Mouse (Mus musculus): Measurements from ENCODE around the gene Polr2l. TPM values are rescaled to one million over a fixed set of nuclear protein-coding genes. Genes with fewer than 3 reads are reported as not detected.

The Polr2l gene
- polyA plus RNA-seq, 1 experiment = 21.1 TPM

DNA sequence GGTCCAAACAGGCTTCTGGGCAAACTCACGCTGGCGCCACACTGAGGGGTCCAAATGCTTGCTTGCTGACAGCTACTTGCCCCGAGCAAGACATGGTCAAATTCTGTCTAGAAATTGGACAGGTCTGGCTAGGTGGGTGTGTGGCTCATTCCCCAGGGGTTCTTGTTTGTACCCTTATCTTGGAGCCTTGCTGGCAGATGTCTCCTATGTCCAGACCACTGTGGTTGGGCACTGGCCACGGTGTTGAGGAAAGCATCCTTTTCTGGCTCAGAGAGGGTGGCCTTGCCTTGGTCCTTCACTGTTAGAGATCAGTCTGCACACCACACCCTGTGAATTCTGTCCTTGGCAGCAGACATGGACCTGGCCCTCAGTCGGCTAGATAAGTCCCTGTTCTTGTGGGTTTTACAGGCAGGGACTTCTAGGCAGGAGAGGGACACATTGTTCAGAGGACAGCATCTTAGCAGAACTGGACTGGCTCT is 3.4 kb upstream of the Polr2l start:
- Histone ChIP-seq H3K27ac (ENCODE audit: control insufficient read depth, insufficient read depth, low read depth, low read length) (peak overlapping the region; percentile 86), H3K4me3 (ENCODE audit: control insufficient read depth, low read depth, low read length) (no peak overlapping the region), H3K36me3 (ENCODE audit: control insufficient read depth, insufficient read depth, low read length) (no peaks in the 10 kb centered on the region), H3K27me3 (ENCODE audit: control insufficient read depth, insufficient read depth, low read length) (no peaks in the 10 kb centered on the region), H3K4me1 (ENCODE audit: control insufficient read depth, insufficient read depth, low read length) (peaks cover 39% of the 10 kb centered on the region)
- TF ChIP-seq POLR2A (IDR thresholded peaks at IDR 0.05; ENCODE audit: control insufficient read depth, low read depth, low read length) (no peak), CTCF (IDR thresholded peaks at IDR 0.05; ENCODE audit: control insufficient read depth, insufficient read depth, insufficient replicate concordance, low read depth, low read length) (no peak)

DNA sequence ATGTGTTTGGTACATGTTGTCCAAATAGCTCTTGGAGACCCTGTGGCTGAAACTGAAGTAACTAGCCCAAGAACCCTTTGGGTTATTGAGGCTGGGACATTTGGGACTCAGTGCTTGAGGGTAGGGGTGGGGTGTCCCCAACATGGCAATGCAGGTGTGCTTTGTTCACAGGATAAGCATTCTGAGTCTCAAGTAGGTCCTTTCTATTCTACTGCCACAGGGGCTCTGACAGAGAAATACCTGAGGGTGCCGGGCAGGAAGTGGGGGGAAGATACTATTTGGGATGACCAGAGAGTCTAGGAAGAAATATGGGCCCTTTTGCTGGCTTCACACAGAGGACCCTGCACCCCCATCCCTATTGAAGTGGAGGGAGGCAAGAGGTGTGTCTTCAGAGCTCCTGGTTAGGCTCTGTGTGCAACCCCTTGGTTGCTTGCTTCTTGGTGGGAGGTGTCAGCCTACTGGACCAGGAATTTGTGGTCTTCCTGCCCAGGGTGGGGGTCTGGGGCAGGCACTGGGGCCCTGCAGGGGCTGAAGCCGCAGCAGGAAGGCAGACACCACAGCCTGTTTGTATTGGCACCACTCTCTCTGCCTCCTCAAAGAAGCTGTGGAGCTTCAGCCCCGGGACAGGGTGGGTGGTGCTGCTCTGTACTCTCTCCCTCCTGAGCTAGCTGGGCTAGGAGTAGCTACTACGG is 2.8 kb upstream of the Polr2l start:
- Histone ChIP-seq H3K4me1 (ENCODE audit: control insufficient read depth, insufficient read depth, low read length) (peaks cover 37% of the 10 kb centered on the region), H3K27ac (ENCODE audit: control insufficient read depth, insufficient read depth, low read depth, low read length) (peak overlapping the region; percentile 86), H3K36me3 (ENCODE audit: control insufficient read depth, insufficient read depth, low read length) (no peaks in the 10 kb centered on the region), H3K27me3 (ENCODE audit: control insufficient read depth, insufficient read depth, low read length) (no peaks in the 10 kb centered on the region), H3K4me3 (ENCODE audit: control insufficient read depth, low read depth, low read length) (no peak overlapping the region)
- TF ChIP-seq POLR2A (IDR thresholded peaks at IDR 0.05; ENCODE audit: control insufficient read depth, low read depth, low read length) (no peak), CTCF (IDR thresholded peaks at IDR 0.05; ENCODE audit: control insufficient read depth, insufficient read depth, insufficient replicate concordance, low read depth, low read length) (no peak)

DNA sequence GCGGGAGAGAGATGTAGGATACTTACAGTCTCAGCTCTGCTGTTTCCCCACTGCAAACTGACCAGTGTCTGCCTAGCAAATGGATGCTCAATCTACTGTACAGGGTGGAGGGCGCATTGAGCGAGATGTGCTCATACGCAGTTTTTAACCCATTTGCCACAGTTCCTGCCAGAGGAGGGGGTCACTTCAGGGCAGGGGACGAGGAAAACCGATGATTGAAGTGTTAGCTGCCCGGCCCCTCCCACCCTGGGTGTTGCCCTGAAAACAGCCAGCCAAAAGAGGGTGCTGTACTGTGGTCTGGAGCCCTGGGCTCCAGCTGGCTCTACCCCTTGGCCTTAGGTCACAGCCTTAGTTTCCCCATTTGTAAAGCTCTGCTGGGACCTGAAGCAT is 2.0 kb upstream of the Polr2l start:
- TF ChIP-seq POLR2A (IDR thresholded peaks at IDR 0.05; ENCODE audit: control insufficient read depth, low read depth, low read length) (no peak), CTCF (IDR thresholded peaks at IDR 0.05; ENCODE audit: control insufficient read depth, insufficient read depth, insufficient replicate concordance, low read depth, low read length) (no peak)
- Histone ChIP-seq H3K27ac (ENCODE audit: control insufficient read depth, insufficient read depth, low read depth, low read length) (peak overlapping the region; percentile 86), H3K4me1 (ENCODE audit: control insufficient read depth, insufficient read depth, low read length) (peaks cover 30% of the 10 kb centered on the region), H3K36me3 (ENCODE audit: control insufficient read depth, insufficient read depth, low read length) (no peaks in the 10 kb centered on the region), H3K27me3 (ENCODE audit: control insufficient read depth, insufficient read depth, low read length) (no peaks in the 10 kb centered on the region), H3K4me3 (ENCODE audit: control insufficient read depth, low read depth, low read length) (peak overlapping the region; percentile 92)

DNA sequence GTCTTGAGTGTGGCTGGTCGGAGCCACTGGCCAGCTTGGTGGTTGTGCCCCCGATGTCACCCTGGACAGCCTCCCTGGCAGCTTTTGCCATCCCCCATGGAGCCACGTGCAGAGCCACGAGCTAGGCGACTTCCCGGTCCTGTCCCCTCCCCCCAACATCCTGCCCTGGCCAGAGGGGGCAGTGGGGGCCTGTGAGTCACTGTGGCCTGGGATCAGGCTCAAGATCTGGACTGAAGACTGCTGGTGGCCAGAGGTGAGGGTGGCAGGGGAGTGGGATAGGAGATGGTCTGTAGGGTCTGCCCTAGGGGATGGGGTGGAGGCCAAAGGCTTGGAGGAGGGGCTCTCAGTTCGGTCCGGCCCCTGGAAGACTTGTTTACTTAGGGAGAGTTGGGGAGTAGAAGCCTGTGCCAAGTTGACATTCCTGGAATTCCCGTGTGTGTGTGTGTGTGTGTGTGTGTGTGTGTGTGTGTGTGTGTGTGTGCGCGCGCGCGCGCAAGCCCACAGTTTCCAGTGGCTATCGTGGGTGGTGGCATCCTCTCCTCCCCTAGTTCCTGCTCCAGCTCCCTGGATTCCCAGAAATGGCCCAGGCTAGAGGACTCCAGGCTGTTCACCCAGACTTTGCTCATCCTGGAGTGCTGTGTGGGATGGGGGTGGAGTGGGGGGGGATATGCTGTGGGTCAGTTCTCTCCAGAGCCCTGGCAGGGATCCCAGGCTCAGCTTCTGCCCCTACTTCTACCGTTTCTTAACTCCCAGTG is 1.5 kb upstream of the Polr2l start:
- Histone ChIP-seq H3K36me3 (ENCODE audit: control insufficient read depth, insufficient read depth, low read length) (no peaks in the 10 kb centered on the region), H3K4me1 (ENCODE audit: control insufficient read depth, insufficient read depth, low read length) (peaks cover 26% of the 10 kb centered on the region), H3K27me3 (ENCODE audit: control insufficient read depth, insufficient read depth, low read length) (no peaks in the 10 kb centered on the region), H3K4me3 (ENCODE audit: control insufficient read depth, low read depth, low read length) (peak overlapping the region; percentile 92), H3K27ac (ENCODE audit: control insufficient read depth, insufficient read depth, low read depth, low read length) (peak overlapping the region; percentile 86)
- TF ChIP-seq POLR2A (IDR thresholded peaks at IDR 0.05; ENCODE audit: control insufficient read depth, low read depth, low read length) = no peak; the same call in 1 of the 2 replicates
- no peak for TF ChIP-seq CTCF (IDR thresholded peaks at IDR 0.05; ENCODE audit: control insufficient read depth, insufficient read depth, insufficient replicate concordance, low read depth, low read length)

DNA sequence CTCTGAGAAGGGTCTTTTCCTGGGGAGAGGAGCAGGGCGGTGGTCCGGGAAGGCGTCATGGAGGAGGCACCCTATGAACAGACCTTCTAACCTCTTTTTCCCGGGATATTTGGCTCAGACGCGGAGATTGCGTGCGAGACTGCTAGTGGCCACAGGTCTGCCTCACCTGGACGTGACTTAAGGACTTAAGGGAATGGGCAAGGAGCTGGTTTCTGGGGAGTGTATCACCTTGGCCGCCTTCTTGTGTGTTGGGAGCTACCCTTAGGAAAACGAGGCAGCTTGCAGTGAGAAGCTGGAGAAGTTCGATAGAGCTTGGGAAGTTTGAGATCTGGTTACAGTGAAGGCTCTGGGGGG is 850 bp upstream of the Polr2l start:
- no peaks in the 10 kb centered on the region for H3K36me3 ChIP-seq (ENCODE audit: control insufficient read depth, insufficient read depth, low read length)
- no peak for TF ChIP-seq POLR2A (IDR thresholded peaks at IDR 0.05; ENCODE audit: control insufficient read depth, low read depth, low read length)
- TF ChIP-seq CTCF (IDR thresholded peaks at IDR 0.05; ENCODE audit: control insufficient read depth, insufficient read depth, insufficient replicate concordance, low read depth, low read length) = no peak
- H3K4me1 ChIP-seq (ENCODE audit: control insufficient read depth, insufficient read depth, low read length) = peaks cover 23% of the 10 kb centered on the region
- H3K4me3 ChIP-seq (ENCODE audit: control insufficient read depth, low read depth, low read length) = peak overlapping the region; percentile 92
- peak overlapping the region; percentile 86 for H3K27ac ChIP-seq (ENCODE audit: control insufficient read depth, insufficient read depth, low read depth, low read length)
- no peaks in the 10 kb centered on the region for H3K27me3 ChIP-seq (ENCODE audit: control insufficient read depth, insufficient read depth, low read length)

DNA sequence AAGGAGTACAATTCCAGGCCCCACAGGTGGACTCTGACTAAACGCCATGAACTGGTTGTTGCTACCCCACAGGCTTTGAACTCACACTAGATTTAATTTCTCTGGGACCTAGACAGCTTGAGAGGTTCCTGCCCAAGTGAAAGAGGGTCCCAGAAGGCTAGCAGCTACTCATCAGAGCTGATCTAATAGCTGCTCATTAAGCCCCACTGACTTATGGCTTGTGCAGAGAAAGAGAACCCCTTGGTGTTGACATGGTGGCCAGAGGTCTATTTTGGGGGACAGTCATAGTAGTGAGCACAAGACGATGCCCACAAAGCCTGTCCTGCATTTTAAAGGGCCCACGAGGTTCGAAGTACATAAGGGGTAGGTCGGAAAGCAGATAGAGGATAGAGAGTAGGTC is 772 bp downstream of the Polr2l start:
- TF ChIP-seq CTCF (IDR thresholded peaks at IDR 0.05; ENCODE audit: control insufficient read depth, insufficient read depth, insufficient replicate concordance, low read depth, low read length) (no peak), POLR2A (IDR thresholded peaks at IDR 0.05; ENCODE audit: control insufficient read depth, low read depth, low read length) (no peak)
- no peaks in the 10 kb centered on the region for H3K27me3 ChIP-seq (ENCODE audit: control insufficient read depth, insufficient read depth, low read length)
- peaks cover 25% of the 10 kb centered on the region for H3K4me1 ChIP-seq (ENCODE audit: control insufficient read depth, insufficient read depth, low read length)
- peak overlapping the region; percentile 92 for H3K4me3 ChIP-seq (ENCODE audit: control insufficient read depth, low read depth, low read length)
- H3K27ac ChIP-seq (ENCODE audit: control insufficient read depth, insufficient read depth, low read depth, low read length) = no peak overlapping the region; the same call in 1 of the 2 replicates
- no peaks in the 10 kb centered on the region; the same call in 1 of the 2 replicates for H3K36me3 ChIP-seq (ENCODE audit: control insufficient read depth, insufficient read depth, low read length)

DNA sequence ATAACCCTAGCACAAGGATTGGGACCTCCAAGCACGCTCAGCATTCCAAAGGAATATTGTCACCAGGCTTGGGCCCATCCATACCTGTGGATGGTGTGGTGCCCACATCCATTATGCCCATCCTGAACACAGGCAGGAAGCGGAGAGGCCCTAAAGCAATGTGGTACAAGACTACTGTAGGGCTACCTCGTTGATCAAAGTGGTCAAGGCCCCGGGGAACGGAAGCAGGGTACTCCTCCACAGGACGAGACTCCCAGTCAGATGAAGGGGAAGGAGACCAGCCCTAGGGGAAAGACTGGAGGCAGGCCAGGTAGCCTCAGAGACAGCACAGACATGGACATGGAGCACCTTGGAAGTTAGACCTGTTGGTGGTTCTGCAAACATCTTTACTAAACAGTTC is 2.2 kb downstream of the Polr2l start:
- peaks cover 34% of the 10 kb centered on the region for H3K4me1 ChIP-seq (ENCODE audit: control insufficient read depth, insufficient read depth, low read length)
- H3K27ac ChIP-seq (ENCODE audit: control insufficient read depth, insufficient read depth, low read depth, low read length) = 0 out of 2 replicates have a peak overlapping the region, but pooled peaks have one; percentile 34
- no peak for TF ChIP-seq POLR2A (IDR thresholded peaks at IDR 0.05; ENCODE audit: control insufficient read depth, low read depth, low read length)
- TF ChIP-seq CTCF (IDR thresholded peaks at IDR 0.05; ENCODE audit: control insufficient read depth, insufficient read depth, insufficient replicate concordance, low read depth, low read length) = no peak
- H3K27me3 ChIP-seq (ENCODE audit: control insufficient read depth, insufficient read depth, low read length) = no peaks in the 10 kb centered on the region
- no peak overlapping the region for H3K4me3 ChIP-seq (ENCODE audit: control insufficient read depth, low read depth, low read length)
- H3K36me3 ChIP-seq (ENCODE audit: control insufficient read depth, insufficient read depth, low read length) = no peaks in the 10 kb centered on the region; the same call in 1 of the 2 replicates
